8 mouse cellular contexts compared by ENCODE assay signal in the genomic region with DNA sequence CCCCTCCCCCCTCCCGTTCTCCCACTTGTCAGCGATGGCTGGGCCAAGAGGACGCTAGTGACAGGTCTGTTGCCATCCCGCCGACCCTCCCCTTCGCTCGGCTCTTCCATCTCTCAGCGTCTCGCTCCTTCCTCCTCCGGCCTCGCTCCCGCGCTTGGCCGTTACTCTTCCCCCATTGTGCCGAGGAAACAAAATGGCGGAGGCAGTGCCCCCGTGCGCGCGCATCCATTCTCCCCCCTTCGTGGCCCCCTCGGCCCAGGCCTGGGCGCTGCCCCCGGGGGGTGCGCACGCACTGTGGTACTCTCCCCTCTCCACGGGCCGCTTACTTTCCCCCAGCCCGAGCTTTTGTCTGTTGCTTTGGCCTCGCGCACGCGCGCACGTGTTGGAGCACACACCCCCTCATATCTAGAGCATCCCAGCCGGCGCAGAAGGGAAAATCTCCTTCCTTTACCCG. TPM values are rescaled to one million over a fixed set of nuclear protein-coding genes. Genes with fewer than 3 reads are reported as not detected.
A peak's percentile ranks its signal among the peaks of the same experiment; 100 is the strongest.
DNase-seq lines count a peak whose midpoint lies in the region; ATAC-seq lines count a peak whose summit lies in the region.

No protein-coding gene starts in this region.

- peak overlapping the region; percentile 74 for H3K9ac ChIP-seq in hindbrain, embryonic 16.5 days (ENCODE audit: low read depth, low read length)

- DNase-seq in R1 (ENCODE audit: low read depth, low spot score): peak; percentile 81
- DNase-seq in cerebellum, postnatal 25 days: peak; percentile 73 to 77
- peak; percentile 67 to 68 for DNase-seq in frontal cortex, postnatal 36 days (ENCODE audit: low spot score in 2 of 2)
- peak; percentile 58 to 61 for DNase-seq in left cerebral cortex, adult 8-10 months (ENCODE audit: low spot score in 2 of 2)
- peak; percentile 62 to 72 for DNase-seq in right cerebral cortex, adult 2 months (ENCODE audit: low spot score in 2 of 2)
- peak; percentile 41 for DNase-seq in urinary bladder, postnatal 10 days (ENCODE audit: low spot score)

- peak overlapping the region; percentile 74 for H3K4me3 ChIP-seq in hindbrain, embryonic 16.5 days (ENCODE audit: low read length)

- no peaks in the 10 kb centered on the region for H3K9me3 ChIP-seq in hindbrain, embryonic 16.5 days (ENCODE audit: control insufficient read depth, low read length)

- peak overlapping the region; percentile 85 for H3K27ac ChIP-seq in hindbrain, embryonic 16.5 days (ENCODE audit: low read depth, low read length)

- under 1% methylated on average over 38 of the region's 38 CpGs for WGBS in hindbrain, embryonic 16.5 days

- no peaks in the 10 kb centered on the region for H3K36me3 ChIP-seq in hindbrain, embryonic 16.5 days (ENCODE audit: control insufficient read depth, insufficient read depth, low read length)

- peaks cover 25% of the 10 kb centered on the region for H3K4me1 ChIP-seq in hindbrain, embryonic 16.5 days (ENCODE audit: control insufficient read depth, insufficient read depth, low read depth, low read length)

- H3K27me3 ChIP-seq in hindbrain, embryonic 16.5 days (replicated peaks; ENCODE audit: control insufficient read depth, insufficient read depth, low read length): no peaks in the 10 kb centered on the region

- H3K4me2 ChIP-seq in hindbrain, embryonic 16.5 days (ENCODE audit: low read length): peak overlapping the region; percentile 58

- ATAC-seq in hindbrain, embryonic 16.5 days: peak; percentile 48
- peak; percentile 47 for ATAC-seq in megakaryocyte, adult 5-6 weeks (ENCODE audit: poor library complexity, severe bottlenecking)

RNA-seq across cellular contexts. Expression of a gene that starts 0.5 kb away (rescaled TPM):
- 186 and 210 TPM in 2 replicates for polyA plus RNA-seq in hindbrain, embryonic 16.5 days (2015; fragmentation: Nextera tagmentation; extraction: Ambion mirVana)
- 10 to 100 TPM; 90.2 to 93.1 (median 91.0) TPM for total RNA-seq in left cerebral cortex, adult 8-10 months (2022)
- total RNA-seq in megakaryocyte, adult 5-6 weeks (2015): 21.7 and 22.9 TPM in 2 replicates
- 42.0 and 42.5 TPM in 2 replicates for total RNA-seq in megakaryocyte, adult 5-6 weeks (2017)

RNA-seq across cellular contexts. Expression of a gene that starts 43.5 kb away (rescaled TPM):
- polyA plus RNA-seq in hindbrain, embryonic 16.5 days (2015; fragmentation: Nextera tagmentation; extraction: Ambion mirVana): 50.3 and 53.7 TPM in 2 replicates
- 10 to 100 TPM; 17.0 to 28.0 (median 23.5) TPM for total RNA-seq in left cerebral cortex, adult 8-10 months (2022)
- total RNA-seq in megakaryocyte, adult 5-6 weeks (2015): 5.4 and 11.8 TPM in 2 replicates
- 6.7 and 9.8 TPM in 2 replicates for total RNA-seq in megakaryocyte, adult 5-6 weeks (2017)

RNA-seq across cellular contexts. Expression of a gene that starts 47.7 kb away (rescaled TPM):
- 63.9 and 78.0 TPM in 2 replicates for polyA plus RNA-seq in hindbrain, embryonic 16.5 days (2015; fragmentation: Nextera tagmentation; extraction: Ambion mirVana)
- total RNA-seq in left cerebral cortex, adult 8-10 months (2022): 10 to 100 TPM; 48.0 to 68.9 (median 52.3) TPM
- 112 and 124 TPM in 2 replicates for total RNA-seq in megakaryocyte, adult 5-6 weeks (2015)
- total RNA-seq in megakaryocyte, adult 5-6 weeks (2017): 101 and 116 TPM in 2 replicates

RNA-seq across cellular contexts. Expression of a gene that starts 56.0 kb away (rescaled TPM):
- 2.8 and 2.9 TPM in 2 replicates for polyA plus RNA-seq in hindbrain, embryonic 16.5 days (2015; fragmentation: Nextera tagmentation; extraction: Ambion mirVana)
- total RNA-seq in left cerebral cortex, adult 8-10 months (2022): 1 to 10 TPM; 1.2 to 1.5 (median 1.4) TPM
- total RNA-seq in megakaryocyte, adult 5-6 weeks (2015): 0.31 and 0.32 TPM in 2 replicates
- 0.92 and 1.6 TPM in 2 replicates for total RNA-seq in megakaryocyte, adult 5-6 weeks (2017)

RNA-seq across cellular contexts. Expression of a gene that starts 56.5 kb away (rescaled TPM):
- polyA plus RNA-seq in hindbrain, embryonic 16.5 days (2015; fragmentation: Nextera tagmentation; extraction: Ambion mirVana): 61.9 and 69.2 TPM in 2 replicates
- 10 to 100 TPM; 49.5 to 64.9 (median 60.9) TPM for total RNA-seq in left cerebral cortex, adult 8-10 months (2022)
- total RNA-seq in megakaryocyte, adult 5-6 weeks (2015): 94.9 and 101 TPM in 2 replicates
- total RNA-seq in megakaryocyte, adult 5-6 weeks (2017): 131 and 144 TPM in 2 replicates

Comparison
In these comparisons a context has a peak if more than half of its experiments do, and no peak if none do; other contexts are left out.
1. Peak in every context shown above with its lines: DNase-seq, ATAC-seq, H3K4me3 ChIP-seq and H3K27ac ChIP-seq.